Mouse (Mus musculus): ENCODE data around the gene Abca4.

Gene Abca4

GRCm38 (mm10) chr3:122043799-122044547 is at the start of gene Abca4:
Gene Abca4, plus strand, starts transcription at chr3:122044443.
- DNase-seq (ENCODE audit: low spot score): no peak

DNA sequence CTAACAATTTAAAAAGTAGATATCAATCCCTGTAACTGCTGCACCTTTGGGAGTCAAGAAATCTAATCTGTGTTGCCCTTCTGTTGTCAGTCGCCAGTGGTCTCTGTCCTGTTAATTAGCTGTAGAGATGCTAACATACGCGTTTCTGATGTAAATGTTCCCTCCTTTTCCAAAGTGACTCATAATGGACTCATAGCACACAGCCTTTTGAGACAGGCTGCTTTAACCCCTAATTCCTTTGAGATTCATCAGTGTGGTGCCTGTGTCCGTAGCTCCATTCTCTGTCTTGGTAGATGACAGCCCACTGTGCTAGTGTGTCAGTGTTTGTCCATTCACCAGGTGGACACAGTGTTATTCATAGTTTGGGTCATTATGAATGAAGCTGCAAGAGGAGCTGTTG is 49.1 kb upstream of the Abca4 start:
- DNase-seq (ENCODE audit: low spot score): no peak

GRCm38 (mm10) chr3:121999934-122000333 is 44.3 kb upstream of the Abca4 start:
- no peak for DNase-seq (ENCODE audit: low spot score)

GRCm38 (mm10) chr3:122001568-122001967 is 42.7 kb upstream of the Abca4 start:
- no peak for DNase-seq (ENCODE audit: low spot score)

GRCm38 (mm10) chr3:122009818-122010217 is 34.4 kb upstream of the Abca4 start:
- no peak for DNase-seq (ENCODE audit: low spot score)

- DNase-seq (ENCODE audit: low spot score): no peak
Observed at GRCm38 (mm10) chr3:122010292-122010691, 34.0 kb upstream of the Abca4 start.

GRCm38 (mm10) chr3:122012464-122012863 is 31.8 kb upstream of the Abca4 start:
- no peak for DNase-seq (ENCODE audit: low spot score)

DNA sequence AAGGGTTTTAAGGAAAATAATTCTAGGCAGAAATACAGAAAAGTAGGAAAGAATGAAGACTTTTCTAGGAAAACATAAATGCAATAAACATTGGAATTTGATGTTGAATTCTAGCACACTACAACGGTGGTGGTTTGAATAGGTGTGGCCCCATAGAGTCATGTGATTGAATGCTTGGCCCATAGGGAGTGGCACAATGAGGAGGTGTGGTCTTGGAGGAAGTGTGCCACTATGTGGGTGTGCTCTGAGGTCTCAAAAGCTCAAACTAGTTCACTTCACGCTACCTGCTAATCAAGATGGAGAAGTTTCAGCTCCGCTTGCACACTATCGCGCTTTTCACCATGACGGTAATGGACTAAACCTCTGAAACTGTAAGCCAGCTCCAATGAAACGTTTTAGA is 25.8 kb upstream of the Abca4 start:
- DNase-seq (ENCODE audit: low spot score): no peak

DNA sequence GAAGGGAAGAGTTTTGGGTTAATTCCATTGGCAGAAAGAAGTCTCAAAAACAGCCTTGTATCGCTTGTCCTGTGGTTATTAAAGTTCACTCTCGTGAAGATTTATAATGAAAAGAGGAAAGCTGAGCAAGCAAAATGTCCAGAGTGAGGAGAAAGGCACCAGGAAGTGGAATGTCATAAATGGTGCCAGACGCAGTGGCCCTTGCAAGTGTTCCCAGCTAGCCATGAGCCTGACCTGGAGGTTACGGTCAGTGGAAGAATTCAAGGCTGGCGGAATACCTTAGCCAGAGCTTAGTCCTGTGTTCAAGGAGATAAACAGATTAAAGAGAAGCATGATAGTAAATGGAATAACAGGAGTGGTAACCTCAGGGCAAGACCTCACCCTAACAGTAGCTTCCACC is 25.1 kb upstream of the Abca4 start:
- no peak for DNase-seq (ENCODE audit: low spot score)

DNA sequence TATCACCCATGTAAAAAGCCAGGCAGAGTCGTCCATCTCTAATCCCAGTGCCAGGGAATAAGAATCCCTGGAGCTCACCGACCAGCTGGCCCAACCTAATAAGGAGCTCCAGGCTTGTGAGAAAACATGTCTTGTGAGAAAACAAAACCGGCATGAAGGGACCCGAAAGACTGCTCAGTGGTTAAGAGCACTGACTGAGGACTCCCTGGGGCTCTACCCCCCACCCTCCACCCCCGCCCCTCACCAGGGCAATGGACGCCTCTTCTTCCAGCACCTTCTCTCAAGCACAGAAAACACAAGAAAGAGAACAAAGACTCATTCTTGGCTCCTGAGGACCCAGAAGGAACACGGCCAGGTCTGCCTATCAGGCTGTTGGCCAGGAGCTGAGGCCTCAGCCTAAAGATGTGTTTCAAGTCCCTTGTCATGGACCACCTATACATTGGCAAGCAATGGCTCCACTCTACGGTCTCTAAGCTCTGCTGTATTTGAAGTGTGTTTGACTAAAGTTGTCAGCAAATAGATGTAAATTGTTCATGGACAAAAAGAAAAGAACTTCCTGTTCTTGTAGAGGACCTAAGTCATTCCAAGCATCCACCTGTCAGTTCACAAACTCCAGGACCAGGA is 23.1 kb upstream of the Abca4 start:
- DNase-seq (ENCODE audit: low spot score): no peak

DNA sequence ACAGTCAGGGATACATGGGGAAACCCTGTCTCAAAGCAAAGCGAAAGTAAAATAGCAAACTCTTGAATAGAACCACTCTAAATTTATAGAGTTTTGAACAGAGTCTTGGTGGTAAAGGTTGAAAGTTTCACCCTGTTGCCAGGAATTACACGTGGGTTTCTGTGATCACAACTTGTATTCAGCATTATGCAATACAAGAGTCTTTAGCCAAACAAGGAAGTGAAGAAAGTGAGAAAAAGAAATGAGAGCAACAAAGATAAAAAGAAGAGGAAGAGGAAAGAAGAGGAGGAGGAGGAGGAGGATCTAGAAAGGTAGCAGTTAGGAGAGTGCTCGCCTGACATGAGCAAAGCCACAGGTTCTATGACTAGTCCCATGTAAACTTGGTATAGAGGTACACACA is 21.9 kb upstream of the Abca4 start:
- DNase-seq (ENCODE audit: low spot score): no peak

- no peak for DNase-seq (ENCODE audit: low spot score)
Observed at GRCm38 (mm10) chr3:122026676-122027075, 17.6 kb upstream of the Abca4 start.

DNA sequence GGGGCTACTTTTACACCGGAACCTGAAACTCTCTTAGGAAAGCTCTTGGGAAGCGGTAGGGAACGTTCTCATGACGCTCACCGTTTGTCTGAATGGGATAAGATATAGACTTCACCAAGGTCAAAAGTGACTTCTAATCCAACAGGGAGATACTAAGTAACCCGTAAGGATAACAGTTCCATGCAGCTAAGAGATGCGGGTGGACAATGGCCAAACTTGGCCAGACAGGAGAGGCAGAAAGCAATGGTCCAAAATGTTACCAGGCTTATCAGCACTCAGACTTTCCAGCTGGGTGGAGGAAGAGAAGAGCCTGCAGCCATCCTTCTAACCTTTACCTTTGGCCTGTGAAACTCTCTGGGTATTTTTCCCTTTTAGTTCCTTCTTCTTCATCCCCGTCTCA is 16.5 kb upstream of the Abca4 start:
- no peak for DNase-seq (ENCODE audit: low spot score)

DNA sequence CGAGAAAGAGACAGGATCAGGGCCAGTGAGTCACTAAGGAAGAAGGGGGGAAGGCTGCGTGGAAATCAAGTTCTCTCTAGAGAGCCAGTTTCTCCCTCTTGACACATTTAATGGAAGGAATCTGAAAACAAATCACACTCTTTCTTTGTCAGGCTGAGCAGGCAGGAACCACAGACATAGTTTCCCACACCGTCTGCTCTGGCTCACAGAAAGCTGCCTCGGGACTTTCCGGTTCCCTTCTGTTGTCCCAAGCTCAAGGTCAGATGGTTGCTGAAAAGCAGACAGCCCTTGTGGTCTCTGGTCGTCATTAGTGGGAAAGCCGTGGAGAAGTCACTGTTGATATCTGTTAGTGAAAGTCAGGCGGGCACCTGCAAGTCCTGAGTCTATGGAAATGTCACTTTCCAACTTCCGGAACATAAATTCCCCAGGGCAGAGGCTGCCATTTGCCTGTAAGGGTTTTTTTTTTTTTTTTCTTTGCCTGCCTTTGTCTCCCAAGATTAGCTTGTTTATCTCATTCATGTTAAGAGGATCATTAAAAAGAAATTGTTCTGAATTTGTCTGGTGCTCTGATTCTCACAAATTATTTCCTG is 10.9 kb upstream of the Abca4 start:
- peak; percentile 50 for DNase-seq (ENCODE audit: low spot score)

DNA sequence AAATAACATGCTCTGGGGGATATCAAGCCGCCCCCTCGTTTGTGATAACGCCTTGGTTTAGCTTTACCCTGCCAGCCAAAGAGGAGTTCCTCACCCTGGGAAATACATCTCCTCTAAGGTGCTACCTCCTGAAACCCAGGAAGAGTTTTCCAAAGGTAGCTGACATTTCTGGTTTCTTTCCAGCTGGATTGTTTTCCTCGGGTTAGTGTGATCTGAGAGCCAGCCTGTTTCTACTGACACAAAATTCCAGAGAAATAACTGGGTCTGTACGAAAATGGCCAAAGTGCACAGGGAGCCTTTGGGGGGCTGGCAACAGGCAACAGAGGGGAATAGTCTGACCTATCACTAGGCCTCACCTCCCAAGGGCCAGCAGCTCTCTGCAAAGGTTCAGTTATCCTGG is 10.0 kb upstream of the Abca4 start:
- no peak for DNase-seq (ENCODE audit: low spot score)

GRCm38 (mm10) chr3:122035092-122035491 is 9.2 kb upstream of the Abca4 start:
- no peak for DNase-seq (ENCODE audit: low spot score)

GRCm38 (mm10) chr3:122040522-122040921 is 3.7 kb upstream of the Abca4 start:
- no peak for DNase-seq (ENCODE audit: low spot score)

DNA sequence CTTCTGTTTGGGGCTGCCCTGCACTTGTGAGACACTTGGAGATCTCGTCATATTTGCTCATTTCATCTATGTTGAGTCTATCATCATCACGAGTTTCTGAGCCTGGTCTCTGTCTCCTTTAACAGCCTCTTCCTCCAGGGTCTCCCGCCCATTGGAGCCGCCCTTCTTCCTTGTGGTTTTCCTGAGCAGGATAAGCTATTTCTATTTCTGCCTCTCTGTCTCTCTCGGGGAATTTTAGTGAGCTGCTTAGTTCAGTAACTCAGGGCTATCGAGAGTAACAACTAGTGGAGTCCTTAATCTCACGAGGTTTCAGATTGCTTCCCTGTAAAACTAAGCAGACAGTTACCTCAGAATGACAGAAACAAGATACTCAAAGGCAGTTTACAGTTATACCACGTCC is 1.1 kb upstream of the Abca4 start:
- DNase-seq (ENCODE audit: low spot score): no peak

DNA sequence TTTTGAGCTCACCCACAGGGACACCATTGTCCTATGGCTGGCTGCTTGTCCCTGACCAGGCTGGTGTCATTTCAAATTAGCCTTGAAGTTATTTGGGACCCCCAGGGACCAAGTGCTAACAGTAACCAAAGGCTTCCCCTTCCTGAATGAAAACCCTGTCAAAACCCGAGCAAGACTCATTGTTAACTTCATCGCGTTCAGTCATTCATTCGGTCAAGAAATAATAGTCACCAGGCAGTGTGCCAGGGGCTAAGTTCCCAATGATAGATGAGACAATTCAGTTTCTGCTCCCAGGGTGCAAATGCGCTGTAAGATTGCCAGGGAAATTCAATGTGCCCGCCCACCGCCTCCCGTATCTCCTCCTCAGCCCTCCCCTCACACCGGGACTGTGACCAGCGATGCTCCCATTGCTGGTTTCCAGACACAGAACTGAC is 2.0 kb downstream of the Abca4 start:
- DNase-seq (ENCODE audit: low spot score): no peak

DNA sequence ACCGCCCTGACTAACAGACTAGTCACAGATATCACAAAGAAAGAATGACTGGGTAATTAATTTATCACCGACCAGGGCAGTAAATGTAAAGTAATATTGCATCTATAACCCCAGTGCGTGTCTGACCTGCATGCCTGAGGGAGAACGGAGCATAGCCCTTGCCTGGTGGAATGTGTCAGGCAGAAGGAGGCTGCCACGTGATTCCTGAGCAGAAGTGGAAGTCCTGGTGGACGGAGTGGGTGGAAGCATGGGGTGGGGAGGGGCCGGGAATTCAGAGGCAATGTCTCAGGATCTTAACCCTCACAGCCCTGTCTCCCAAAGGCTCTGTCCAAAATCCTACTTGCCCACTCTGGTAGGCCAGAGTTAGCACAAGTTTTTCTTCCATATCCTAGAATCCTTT is 3.2 kb downstream of the Abca4 start:
- no peak for DNase-seq (ENCODE audit: low spot score)

DNA sequence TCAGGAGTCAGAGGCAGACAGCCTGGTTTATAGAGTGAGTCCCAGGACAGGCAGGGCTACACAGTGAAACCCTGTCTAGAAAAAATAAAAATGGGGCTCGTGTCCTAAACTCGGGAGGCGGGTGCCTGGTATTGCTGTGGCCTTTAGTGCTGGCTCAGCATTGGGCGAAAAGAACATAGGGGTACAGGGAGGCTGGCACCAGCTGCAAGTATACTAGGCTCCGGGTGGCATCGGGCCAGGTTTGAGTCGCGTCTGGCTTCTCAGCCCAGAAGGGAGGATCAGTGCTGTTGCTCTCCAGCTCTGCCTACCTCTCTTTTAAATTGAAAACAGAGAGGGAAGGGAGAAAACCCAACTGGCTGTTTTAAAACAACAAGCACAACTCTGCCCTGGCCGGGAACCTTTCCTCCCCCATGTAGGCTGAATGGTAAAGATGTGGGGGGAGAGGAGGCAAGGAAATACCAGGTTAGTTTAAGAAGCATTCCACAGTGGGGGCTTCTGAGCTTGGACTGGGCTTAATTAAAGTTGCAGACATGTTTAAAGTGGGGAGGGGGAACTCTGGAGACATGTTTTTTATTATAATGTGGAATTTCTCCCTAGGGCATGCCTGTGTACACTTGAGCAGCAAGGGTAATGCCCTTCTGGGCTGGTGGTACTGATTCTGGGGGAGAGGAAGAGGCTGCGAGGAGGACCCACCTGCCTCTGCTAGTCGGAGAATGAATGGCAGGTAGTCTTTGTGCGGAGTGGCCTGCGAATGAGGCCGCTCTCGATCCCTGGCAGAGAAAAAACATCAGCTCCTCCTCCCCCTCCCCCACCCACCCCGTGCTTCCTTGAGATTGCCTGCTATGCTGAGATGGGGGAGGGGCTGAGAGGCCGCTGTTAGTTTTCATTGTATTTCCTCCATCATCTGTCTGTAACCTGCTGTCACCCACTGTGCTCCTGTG is 3.9 kb downstream of the Abca4 start:
- peak; percentile 78 for DNase-seq (ENCODE audit: low spot score)

DNA sequence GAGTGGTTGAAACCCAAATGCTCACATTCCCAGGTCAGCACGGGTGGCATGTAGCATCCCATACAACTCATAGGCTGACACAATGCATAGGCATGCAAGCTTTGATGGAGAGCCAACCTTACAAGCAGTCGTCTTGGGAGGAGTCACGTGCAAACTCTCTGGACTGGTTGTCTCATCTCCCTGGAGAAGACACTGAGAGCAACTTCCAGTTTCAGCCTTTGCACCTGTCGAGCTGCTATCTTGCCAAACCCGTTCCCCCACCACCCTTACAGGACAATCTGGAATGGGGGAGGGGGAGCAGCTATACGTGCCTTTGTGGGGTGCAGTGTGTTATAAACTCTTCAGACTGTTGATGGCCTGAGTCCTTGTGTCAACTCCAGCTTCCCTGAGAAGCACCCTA is 4.9 kb downstream of the Abca4 start:
- DNase-seq (ENCODE audit: low spot score): no peak

Measured in ovary, adult 18-20 months (tissue).